Mouse (Mus musculus): ENCODE data around the gene Angptl6.
"Not testable (repeated sequence)": the region's sequence is repeated elsewhere in the genome, so short reads cannot be mapped to it uniquely, and the experiment has no call there.

The Angptl6 gene

DNA sequence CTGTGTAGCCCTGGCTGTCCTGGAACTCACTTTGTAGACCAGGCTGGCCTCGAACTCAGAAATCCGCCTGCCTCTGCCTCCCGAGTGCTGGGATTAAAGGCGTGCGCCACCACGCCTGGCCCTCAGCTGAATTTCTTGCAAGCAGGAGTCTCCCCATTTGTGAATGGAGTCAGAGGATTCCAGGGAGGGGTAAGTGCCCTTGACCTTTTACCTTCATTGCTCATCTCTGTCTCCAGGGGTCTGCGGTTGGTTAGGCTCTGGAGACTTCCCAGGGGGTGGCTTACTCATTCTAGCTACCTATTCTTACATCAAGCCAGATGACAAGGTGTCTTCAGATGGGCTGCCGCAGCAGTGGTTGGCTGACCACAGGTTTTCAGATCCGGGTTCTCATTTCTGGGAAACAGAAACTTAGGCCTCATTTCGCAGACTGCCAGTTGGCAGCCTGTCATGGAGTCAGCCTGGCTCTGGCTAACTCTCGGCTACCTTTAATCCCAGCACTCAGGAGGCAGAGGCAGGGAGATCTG, 44.0 kb downstream of the Angptl6 start:
- not testable (repeated sequence) for DNase-seq

DNA sequence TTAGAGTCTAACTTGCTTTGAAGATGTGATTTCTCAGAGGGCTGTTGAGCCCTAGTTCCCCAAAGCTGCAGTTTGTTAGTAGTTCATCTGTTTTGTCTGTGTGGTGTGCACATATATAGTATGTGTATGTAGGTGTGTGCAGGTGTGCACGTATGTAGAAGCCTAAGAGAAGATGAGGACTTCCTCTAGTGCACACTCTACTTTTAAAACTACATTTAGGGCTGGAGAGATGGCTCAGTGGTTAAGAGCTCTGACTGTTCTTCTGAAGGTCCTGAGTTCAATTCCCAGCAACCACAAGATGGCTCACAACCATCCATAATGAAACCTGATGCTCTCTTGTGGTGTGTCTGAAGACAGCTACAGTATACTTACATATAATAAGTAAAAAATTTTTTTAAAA, 44.6 kb downstream of the Angptl6 start:
- no peak for DNase-seq

- DNase-seq, result peak; percentile 93 to 94
These were observed 48.5 kb downstream of the Angptl6 start for GRCm38 (mm10) chr9:20830901-20831643.

DNA sequence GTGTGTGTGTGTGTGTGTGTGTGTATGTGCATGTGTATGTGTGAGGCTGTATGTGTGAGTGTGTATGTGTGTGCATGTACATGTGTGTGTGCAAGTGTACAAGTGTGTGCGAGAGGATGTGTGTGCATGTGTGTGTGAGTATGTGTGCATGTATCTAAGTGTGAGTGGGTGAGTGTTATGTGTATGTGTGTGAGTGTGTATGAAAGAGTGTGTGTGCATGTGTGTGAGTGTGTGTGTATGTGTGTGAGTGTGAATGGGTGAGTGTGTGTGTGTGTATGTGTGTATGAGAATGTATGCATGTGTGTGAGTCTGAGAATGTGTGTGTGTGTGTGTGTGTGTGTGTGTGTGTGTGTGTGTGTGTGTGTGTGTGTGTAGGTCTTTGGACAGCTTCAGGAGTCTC, 51.4 kb downstream of the Angptl6 start:
- no peak for DNase-seq

- DNase-seq, result no peak
These were observed 53.7 kb downstream of the Angptl6 start for GRCm38 (mm10) chr9:20825781-20826180.

All from cerebellum, postnatal 36 days (tissue).